Mouse (Mus musculus) lung, adult 2 months (tissue): ENCODE measurements around the gene Tek. TPM values are rescaled to one million over a fixed set of nuclear protein-coding genes. Genes with fewer than 3 reads are reported as not detected.
A peak's percentile ranks its signal among the peaks of the same experiment; 100 is the strongest.

Experiments used
- DNase-seq: peaks from one replicate; pipeline ENCODE4 v3.0.0; 2022
- H3K4me1 ChIP-seq: fragments of 200-500 bp; 2 replicates; pipeline ENCODE4 v1.6.1; 2011; ENCODE audit warnings: low read length; ENCODE audit not compliant: control insufficient read depth, insufficient read depth
- H3K4me3 ChIP-seq: fragments of 200-500 bp; replicated peaks from 2 replicates; pipeline ENCODE3; 2011; ENCODE audit warnings: low read depth, mild to moderate bottlenecking, control low read depth, low read length; ENCODE audit errors: extremely low read depth
- CTCF ChIP-seq: fragments of 200-500 bp; IDR thresholded peaks from 2 replicates; pipeline ENCODE4 v1.5.1; 2011; ENCODE audit warnings: mild to moderate bottlenecking, low read length, control low read depth; ENCODE audit not compliant: insufficient read depth
- POLR2A ChIP-seq: fragments of 200-500 bp; IDR thresholded peaks from 2 replicates; pipeline ENCODE4 v1.6.1; 2011; ENCODE audit warnings: low read depth, mild to moderate bottlenecking, control low read depth, low read length, borderline replicate concordance; ENCODE audit errors: extremely low read depth
- WGBS: fragments of 180-500 bp; shearing (Covaris S2); methylation state at CpG from one replicate; pipeline ENCODE4 v1.1.7; 2018; 5-methylcytosine and 5-hydroxymethylcytosine counted together
- polyA plus RNA-seq: library from polyadenylated mRNA; depleted of rRNA; stranded (reverse); fragments of >200 nt; gene quantifications from 2 replicates; pipeline ENCODE4 v1.2.3, GENCODE M21; 2012

Gene Tek
- polyA plus RNA-seq, 1 experiment: 78.6 TPM

- no peak for DNase-seq
- WGBS: 75% methylated on average over 2 of the region's 2 CpGs
- Histone ChIP-seq H3K4me1 (peaks cover 9% of the 10 kb centered on the region), H3K4me3 (no peak overlapping the region)
- TF ChIP-seq CTCF (no peak), POLR2A (no peak)
Measured at GRCm38 (mm10) chr4:94785921-94786320, 46.8 kb downstream of the Tek start.

- WGBS: 34% methylated on average over 1 of the region's 1 CpGs
- no peak for DNase-seq
- Histone ChIP-seq H3K4me3 (no peak overlapping the region), H3K4me1 (no peaks in the 10 kb centered on the region)
- TF ChIP-seq POLR2A: no peak
- no peak for TF ChIP-seq CTCF
Measured at GRCm38 (mm10) chr4:94803187-94803586, 64.1 kb downstream of the Tek start.

- no peak overlapping the region for H3K4me3 ChIP-seq
- H3K4me1 ChIP-seq: no peaks in the 10 kb centered on the region
- WGBS: 57% methylated on average over 1 of the region's 1 CpGs
- TF ChIP-seq POLR2A (no peak), CTCF (no peak)
- no peak for DNase-seq
Measured at GRCm38 (mm10) chr4:94810616-94811015, 71.5 kb downstream of the Tek start.

- 23% methylated on average over 1 of the region's 1 CpGs for WGBS
- DNase-seq: no peak
- no peak for TF ChIP-seq CTCF
- no peak for TF ChIP-seq POLR2A
- Histone ChIP-seq H3K4me3 (no peak overlapping the region), H3K4me1 (peaks cover 19% of the 10 kb centered on the region)
Measured at GRCm38 (mm10) chr4:94826891-94827290, 87.8 kb downstream of the Tek start.

- WGBS: 36% methylated on average over 5 of the region's 5 CpGs
- TF ChIP-seq CTCF: no peak
- TF ChIP-seq POLR2A: no peak
- Histone ChIP-seq H3K4me1 (peaks cover 19% of the 10 kb centered on the region), H3K4me3 (peak overlapping the region; percentile 43)
- DNase-seq: no peak
Measured at GRCm38 (mm10) chr4:94827429-94827828, 88.3 kb downstream of the Tek start.

GRCm38 (mm10) chr4:94829924-94830386, 90.9 kb downstream of the Tek start:
- H3K4me3 ChIP-seq: no peak overlapping the region
- WGBS: 36% methylated on average over 6 of the region's 6 CpGs
- TF ChIP-seq CTCF (no peak), POLR2A (no peak)
- H3K4me1 ChIP-seq: peaks cover 19% of the 10 kb centered on the region
- DNase-seq: peak; percentile 32

- 52% methylated on average over 7 of the region's 7 CpGs for WGBS
- no peak for DNase-seq
- no peaks in the 10 kb centered on the region; the same call in none of the 2 replicates for H3K4me1 ChIP-seq
- no peak overlapping the region for H3K4me3 ChIP-seq
- no peak for TF ChIP-seq POLR2A
- TF ChIP-seq CTCF: no peak
Measured at GRCm38 (mm10) chr4:94837061-94837460, 98.0 kb downstream of the Tek start.

- TF ChIP-seq POLR2A (no peak), CTCF (no peak)
Measured at GRCm38 (mm10) chr4:94853301-94853700, 114.2 kb downstream of the Tek start.

GRCm38 (mm10) chr4:94854270-94854669, 115.2 kb downstream of the Tek start:
- TF ChIP-seq CTCF: no peak
- TF ChIP-seq POLR2A: no peak
- peaks cover 11% of the 10 kb centered on the region for H3K4me1 ChIP-seq
- no peak overlapping the region for H3K4me3 ChIP-seq
- DNase-seq: no peak
- WGBS: 55% methylated on average over 3 of the region's 3 CpGs

More at GRCm38 (mm10) chr4:94853301-94853700, 114.2 kb downstream of the Tek start:
- no peak for DNase-seq
- Histone ChIP-seq H3K4me1 (peaks cover 11% of the 10 kb centered on the region), H3K4me3 (no peak overlapping the region)
- WGBS: 63% methylated on average over 7 of the region's 7 CpGs

- TF ChIP-seq CTCF: no peak
- no peak for TF ChIP-seq POLR2A
- H3K4me1 ChIP-seq: peaks cover 11% of the 10 kb centered on the region
- DNase-seq: no peak
- H3K4me3 ChIP-seq: no peak overlapping the region
- WGBS: 48% methylated on average over 3 of the region's 3 CpGs
Measured at GRCm38 (mm10) chr4:94855201-94855600, 116.1 kb downstream of the Tek start.

GRCm38 (mm10) chr4:94900744-94901143, 161.7 kb downstream of the Tek start:
- TF ChIP-seq POLR2A (no peak), CTCF (peak; percentile 15; the same call in 1 of the 2 replicates)
- Histone ChIP-seq H3K4me3 (no peak overlapping the region), H3K4me1 (peaks cover 4% of the 10 kb centered on the region; the same call in 1 of the 2 replicates)
- WGBS: 11% methylated on average over 2 of the region's 2 CpGs
- no peak for DNase-seq
